Mouse (Mus musculus) kidney, adult 11 months (tissue): ENCODE measurements around the gene Kpna7.
A peak's percentile ranks its signal among the peaks of the same experiment; 100 is the strongest.
"Not testable (repeated sequence)": the region's sequence is repeated elsewhere in the genome, so short reads cannot be mapped to it uniquely, and the experiment has no call there.

ENCODE experiments used
- DNase-seq: peaks from one replicate; pipeline ENCODE4 v3.0.0; 2022

The Kpna7 gene

DNA sequence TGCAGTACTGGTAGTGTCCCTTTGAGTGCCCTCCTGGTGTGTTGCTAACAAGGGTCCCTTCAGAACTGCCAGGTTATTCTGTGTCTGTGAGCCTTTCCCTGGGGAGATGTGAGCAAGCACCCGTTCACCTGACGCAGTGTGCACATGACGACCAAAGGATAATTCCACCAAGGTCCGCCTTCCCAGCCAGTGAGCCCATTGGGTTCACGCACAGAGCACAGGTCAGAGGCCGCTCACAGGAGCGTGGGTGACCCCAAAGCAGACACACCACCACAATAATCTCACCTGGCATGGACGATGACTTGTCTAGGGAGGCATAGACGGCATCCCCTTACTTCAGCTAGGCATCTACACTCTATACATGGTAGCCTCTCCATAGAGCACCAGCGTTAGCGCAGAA is 17.6 kb upstream of the Kpna7 start:
- DNase-seq: not testable (repeated sequence)

DNA sequence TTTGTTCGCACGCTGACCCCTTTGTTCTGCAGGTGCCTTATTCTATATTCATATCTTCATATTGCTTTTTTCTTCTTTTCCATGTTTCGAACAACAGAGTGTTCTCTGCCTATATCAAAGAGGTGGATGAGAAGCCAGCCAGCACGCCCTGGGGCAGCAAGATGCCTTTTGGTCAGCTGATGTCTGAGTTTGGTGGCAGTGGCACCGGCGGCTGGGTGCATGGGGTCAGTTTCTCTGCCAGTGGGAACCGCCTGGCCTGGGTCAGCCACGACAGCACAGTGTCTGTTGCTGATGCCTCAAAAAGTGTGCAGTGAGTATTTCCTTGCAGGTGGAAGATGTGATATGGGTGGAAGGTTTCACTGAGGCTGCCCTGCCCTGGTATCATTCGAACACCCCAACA is 17.1 kb upstream of the Kpna7 start:
- DNase-seq: no peak

DNA sequence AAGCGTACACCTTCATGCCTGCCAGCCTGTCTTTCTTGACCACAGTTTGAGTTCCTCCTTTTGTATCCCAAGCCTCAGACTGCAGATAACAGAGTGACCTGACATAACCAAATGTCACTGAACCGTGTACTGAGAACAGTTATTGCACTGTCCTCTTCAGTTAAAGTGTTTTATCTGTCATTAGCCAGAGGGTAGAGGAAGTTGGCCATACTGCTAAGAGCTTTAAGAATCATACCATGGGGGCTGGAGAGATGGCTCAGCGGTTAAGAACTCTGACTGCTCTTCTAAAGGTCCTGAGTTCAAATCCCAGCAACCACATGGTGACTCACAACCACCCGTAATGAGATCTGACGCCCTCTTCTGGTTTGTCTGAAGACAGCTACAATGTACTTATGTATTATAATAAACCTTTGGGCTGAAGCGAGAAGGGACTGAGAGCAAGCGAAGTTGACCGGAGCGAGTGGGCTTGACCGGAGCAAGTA is 14.6 kb upstream of the Kpna7 start:
- DNase-seq: no peak

DNA sequence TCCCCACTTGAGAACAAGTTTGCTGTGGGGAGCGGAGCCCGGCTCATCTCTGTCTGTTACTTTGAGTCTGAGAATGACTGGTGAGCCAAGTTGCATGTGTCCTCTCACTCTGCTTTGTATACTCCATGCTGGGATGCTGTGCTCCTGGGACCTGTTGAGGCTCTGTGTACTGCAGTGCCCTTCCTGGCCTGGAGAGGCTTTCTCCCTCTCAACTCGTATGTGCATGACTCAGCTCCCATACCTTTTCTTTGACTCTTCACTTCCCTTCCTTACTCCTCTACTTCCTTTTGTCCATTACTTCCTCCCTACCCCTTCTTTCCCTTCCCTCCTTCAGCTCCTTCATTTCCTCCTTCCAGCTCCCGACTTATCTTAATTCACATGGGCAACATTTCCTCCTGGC is 12.4 kb upstream of the Kpna7 start:
- no peak for DNase-seq

DNA sequence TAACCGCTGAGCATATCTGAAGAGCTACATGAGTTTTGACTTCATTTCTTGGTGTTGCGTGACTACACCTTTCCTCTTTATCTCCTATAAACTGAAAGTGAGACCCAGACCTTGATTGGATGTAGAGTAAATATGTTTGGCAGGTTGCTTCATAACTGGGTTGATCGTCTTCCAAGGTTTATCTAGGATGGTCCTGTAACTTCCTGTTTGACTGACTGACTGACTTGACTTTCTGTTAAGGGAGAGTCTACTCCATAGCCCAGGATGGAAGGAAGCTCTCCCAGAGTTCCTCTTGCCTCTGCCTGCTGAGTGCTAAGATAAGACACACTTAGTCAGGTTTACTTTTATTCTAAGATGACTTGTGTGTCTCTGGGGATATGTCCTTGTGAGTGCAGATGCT is 6.0 kb upstream of the Kpna7 start:
- no peak for DNase-seq

DNA sequence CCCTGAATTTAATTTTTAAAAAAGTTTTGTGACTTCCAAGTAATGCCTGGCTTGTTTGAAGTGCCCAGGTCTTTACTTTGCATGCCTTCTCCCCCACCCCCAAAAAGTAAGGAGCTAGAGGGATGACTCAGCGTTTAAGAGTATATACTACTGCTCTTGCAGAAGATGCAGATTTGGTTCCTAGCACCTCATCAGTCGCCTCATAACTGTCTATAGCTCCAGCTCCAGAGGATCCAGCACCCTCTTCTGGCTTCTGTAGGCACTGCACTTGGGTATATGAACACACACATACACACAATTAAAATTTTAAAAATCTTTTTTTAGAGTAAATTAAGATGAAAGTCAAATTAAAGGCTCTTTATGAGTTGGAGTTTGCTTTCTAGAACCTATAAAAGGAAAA is 4.4 kb upstream of the Kpna7 start:
- DNase-seq: no peak

DNA sequence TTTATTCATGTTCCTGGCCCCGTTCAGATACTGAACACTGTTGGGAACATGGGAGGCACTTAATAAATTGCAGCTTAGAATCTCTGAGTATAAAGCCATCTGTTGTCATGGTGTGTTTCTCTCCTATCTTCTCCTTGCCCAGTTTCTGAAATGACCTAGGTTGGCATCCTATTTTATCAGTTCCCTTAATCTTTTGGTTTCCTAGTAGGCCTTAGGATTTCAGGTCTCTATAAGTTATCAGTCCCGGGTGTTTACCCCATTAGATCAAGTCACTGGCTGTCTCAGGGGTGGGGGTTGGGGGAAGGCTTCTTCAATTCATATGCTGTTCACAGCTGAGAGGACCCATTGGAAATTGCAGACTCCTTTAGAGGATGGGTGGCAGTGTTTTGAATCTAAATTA is 992 bp upstream of the Kpna7 start:
- DNase-seq: no peak

DNA sequence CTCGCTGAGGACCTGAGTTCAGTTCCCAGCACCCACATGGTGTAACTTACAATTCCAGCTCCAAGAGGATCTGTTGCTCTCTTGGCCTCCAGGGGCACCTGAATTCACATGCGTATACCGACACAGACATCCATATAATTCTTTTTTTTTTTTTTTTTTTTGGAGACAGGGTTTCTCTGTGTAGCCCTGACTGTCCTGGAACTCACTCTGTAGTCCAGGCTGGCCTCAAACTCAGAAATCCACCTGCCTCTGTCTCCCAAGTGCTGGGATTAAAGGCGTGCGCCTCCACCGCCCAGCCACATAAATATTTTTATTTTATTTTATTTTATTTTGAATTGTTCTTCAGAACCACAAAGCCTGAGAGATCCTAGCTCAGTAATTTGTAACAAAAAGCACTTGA is 629 bp downstream of the Kpna7 start:
- DNase-seq: not testable (repeated sequence)

DNA sequence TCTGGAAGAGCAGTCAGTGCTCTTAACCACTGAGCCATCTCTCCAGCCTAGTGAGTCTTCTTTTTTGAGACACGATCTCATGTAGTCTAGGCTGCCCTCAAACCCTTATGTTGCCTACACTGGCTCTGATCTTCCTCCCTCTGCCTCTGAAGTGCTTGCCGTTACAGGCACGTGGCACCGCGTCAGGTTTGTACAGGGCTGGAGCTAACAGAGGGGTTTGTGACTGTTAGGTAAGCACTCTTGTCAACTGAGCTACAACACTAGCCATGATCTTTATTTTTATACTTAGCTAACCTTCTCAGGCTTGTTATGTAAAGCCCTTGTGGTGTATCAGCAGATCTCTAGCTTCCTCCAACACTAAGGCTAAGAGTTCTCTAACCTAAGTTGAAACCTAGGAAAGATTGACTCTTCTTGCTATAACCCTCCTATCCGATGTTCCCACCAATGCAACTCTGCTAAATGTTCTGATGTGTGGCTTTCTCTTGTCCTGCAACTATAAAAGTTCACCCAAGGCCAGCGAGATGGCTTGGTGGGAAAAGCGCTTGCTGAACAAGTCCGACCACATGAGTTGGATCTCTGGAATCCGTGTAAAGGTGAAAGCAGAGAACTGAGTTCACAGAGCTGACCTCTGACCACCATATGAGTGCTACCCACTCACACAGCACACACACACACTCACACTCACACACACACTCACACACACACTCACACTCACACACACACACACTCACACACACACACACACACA is 1.8 kb downstream of the Kpna7 start:
- no peak for DNase-seq

DNA sequence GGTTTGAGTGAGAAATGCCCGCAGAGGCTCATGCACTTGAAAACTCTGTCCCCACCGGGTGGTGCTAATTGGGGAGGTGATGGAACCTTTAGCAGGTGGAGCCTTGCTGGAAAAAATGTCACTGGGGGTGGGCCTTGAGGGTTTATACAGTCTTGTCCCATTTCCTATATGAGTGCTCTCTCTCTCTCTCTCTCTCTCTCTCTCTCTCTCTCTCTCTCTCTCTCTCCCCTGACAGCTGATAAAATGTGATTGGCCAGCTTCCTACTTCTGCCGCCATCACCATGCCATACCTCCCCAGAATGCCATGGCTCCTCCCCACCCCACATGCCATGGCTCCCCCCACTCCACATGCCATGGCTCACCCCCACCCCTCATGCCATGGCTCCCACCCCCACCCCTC is 8.7 kb downstream of the Kpna7 start:
- DNase-seq: no peak

DNA sequence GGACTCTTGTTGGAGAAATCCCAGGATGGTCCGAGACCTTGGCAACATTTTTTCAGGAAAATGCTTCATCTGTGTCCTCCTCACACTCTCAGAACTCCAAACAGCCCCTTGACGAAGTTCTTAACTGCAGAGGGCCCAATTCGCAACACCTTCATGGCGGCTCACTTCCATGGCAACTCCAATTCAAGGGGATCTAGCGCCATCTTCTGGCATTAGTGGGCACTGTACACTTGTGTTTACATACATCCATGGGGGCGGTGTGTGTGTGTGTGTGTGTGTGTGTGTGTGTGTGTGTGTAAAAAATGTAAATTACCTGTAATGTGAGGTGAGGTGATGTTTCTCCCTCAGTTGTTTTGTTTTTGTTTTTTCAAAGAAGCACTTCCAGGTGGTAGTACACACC is 12.5 kb downstream of the Kpna7 start:
- DNase-seq: no peak

DNA sequence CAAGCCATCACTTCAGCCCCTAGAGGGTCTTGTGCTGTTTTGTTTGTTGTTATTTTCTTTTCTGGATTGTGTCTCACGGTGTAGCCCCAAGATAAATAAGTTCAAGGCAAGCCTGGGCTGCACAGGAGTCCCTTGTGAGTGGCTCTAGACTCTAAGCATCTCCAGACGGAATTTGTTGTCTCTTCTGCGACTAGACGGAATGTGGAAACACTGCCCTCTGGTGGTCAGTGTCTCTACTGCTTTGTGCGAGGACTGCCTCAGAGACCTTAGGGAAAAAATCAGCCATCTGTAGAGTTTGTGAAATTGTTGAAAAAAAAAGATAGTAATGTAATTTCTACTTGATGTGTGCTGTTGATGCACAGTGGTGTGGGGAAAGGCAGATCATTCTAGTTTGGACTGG is 14.1 kb downstream of the Kpna7 start:
- DNase-seq: peak; percentile 13

DNA sequence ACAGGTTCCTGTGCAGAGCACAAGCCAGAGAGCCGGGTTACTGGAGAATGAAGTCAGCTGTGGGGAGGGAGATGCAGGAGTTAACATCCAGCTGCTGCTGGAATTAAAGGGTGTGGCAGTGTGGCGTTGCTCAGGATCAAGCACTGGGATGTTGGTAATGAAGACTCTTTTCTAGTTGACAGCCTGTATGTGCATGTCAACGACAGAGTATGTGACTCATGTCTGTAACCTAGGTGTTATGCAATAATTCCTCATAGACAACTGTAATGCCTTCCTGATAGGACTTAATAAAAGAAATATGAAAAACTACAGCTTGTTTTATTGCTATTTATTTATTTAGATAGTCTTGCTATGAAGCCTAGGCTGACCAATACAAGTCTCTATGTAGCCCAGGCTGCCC is 15.0 kb downstream of the Kpna7 start:
- DNase-seq: no peak

DNA sequence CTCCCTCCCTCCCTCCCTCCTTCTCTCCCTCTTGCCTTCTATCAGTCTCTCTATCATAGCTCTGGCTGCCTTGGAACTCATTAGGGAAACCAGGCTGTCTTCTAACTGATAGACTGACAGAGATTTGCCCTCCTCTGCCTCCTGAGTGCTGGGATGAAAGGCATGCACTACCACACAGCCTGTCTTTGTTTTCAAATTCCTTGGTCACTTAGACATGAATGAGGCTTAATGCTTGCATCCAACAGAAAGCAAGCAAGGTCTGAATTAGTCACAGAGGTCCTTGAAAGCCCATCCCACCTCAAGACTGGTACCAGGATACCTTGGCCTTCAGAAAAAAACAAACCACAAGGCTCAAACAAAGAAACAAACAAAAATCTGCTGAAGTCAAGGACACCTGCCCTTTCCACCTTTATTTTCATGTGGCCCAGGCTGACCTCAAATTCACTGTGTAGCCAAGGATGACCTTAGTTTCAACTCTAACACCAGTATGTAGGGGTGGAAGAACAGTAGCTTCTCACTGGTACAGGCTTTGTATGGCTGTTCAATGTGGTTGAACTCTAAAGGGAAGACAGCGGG is 19.0 kb downstream of the Kpna7 start:
- DNase-seq: no peak

DNA sequence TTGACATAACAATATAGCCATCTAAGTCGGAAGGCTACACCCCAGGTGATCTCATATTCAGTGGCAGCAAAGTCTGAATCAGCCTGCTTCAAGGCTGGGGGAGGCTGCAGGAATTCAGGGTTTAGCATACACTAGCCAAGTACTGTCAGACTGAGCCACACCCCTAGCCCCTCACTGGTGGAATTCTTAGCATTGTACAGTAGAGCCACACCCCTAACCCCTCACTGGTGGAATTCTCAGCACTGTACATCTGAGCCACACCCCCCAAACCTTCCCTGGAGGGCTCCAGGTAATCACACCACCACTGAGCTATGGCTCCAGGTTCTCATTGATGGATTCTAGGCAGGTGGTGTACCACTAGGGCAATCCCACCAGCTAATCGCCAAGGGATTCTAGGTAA is 24.3 kb downstream of the Kpna7 start:
- DNase-seq: no peak

DNA sequence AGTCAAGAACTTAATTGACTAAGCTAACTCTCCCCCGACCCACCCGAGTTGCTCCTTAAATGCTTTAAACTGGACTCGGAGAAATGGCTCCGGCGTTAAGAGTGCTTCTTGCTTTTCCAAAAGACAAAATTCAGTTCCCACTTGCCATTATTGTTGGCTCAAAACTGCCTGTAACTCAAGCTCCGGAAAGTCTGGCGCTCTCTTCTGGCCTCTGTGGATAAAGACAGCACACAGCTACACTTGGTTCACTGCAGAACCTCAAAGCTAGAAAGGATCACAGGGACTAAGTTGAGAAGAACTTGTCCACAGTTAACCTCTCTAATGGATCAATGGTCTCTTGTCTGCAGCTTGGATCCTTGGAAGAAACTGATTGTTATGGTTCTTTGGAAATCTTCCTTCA is 25.1 kb downstream of the Kpna7 start:
- no peak for DNase-seq

DNA sequence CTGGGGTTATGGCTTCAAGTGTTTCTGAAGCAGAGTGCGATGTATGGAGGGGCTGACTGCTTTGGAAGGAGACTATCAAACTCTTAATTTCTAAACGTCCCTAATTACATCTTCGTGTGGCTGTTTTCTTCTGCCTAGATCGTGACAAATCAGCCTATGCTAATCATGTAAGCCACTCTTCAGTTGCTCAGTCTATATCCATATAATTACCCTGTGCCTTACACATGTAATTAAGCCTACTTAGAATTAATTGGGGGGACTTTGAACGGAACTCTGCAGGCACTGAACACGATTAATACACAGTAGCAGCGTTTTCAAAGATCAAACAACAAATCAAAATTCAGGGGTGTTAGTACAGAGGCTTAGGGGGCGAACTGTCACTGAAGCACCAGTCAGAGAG is 25.9 kb downstream of the Kpna7 start:
- DNase-seq: no peak

DNA sequence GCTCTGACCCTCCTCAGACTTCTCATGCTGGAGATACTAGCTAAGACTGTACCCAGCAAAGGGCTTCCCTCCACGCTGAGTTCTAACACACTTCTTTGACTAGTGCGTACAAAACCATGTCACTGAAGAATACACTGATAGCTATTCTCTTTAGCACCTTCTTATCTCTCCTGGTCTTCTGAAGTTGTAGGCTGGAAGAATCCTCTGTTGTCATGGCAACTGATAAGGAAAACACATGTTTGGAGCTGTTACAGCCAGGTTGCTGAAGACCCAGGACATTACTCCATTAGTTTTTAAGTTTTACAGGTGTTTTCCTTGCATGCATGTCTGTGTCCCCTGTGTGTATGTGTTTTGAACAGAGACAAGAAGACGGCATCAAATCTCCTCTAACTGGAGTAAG is 29.6 kb downstream of the Kpna7 start:
- not testable (repeated sequence) for DNase-seq

DNA sequence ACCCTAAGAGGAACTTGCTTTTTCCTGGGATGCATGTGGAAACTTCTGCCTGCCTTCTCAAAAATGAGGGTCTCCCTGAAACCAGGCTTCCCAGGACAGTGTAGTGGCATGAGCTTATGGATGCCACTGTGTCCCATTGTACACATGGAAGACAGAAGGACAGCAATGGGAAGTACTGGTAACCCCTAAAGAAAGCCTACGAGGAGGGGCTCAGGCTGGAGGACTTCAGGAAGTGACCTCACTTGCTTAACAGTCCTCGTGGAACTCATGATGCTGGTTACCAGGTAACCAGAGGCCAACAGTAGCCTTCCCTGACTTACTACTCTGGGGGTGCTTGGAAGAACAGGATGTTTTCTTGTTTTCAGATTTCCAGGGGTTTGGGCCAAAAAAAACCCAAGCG is 41.1 kb downstream of the Kpna7 start, which contains the start of gene 1700018F24Rik:
Gene 1700018F24Rik (plus strand): TSS at position 301 of the 400 bp plus-strand sequence.
- not testable (repeated sequence) for DNase-seq

DNA sequence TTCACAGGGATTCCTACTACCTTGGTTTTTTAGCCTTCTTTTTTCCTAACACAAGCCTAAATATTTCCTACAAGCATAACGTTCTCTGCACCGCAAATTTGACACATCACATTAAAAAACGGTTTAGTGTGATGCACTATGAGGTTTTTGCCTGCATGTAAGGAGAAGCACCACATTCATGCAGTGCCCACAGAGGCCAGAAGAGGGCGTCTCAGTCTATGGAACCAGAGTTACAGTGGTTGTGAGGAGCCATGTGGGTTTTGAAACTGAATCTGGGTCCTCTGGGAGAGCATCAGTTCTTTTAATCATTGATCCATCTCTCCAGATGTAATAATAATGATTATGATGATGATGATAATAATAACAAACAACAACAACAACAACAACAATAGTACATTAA is 42.2 kb downstream of the Kpna7 start:
- no peak for DNase-seq

DNA sequence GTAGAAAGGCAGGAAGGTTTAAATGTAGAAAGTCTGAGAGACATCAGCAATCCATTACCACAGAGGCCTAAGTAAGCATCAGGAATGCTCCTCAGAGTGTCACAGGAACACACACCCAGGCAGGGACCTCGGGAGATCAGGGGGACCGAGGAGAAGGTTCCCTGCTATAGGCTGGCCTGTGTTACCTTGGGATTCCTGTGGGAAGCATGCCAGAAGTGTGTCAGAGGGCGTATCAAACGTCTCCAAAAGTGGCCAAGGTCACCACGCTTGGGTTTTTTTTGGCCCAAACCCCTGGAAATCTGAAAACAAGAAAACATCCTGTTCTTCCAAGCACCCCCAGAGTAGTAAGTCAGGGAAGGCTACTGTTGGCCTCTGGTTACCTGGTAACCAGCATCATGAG is 51.4 kb downstream of the Kpna7 start, which contains the start of gene Gm4871:
Gene Gm4871 (minus strand): TSS at position 364 of the 400 bp plus-strand sequence.
- DNase-seq: not testable (repeated sequence)

DNA sequence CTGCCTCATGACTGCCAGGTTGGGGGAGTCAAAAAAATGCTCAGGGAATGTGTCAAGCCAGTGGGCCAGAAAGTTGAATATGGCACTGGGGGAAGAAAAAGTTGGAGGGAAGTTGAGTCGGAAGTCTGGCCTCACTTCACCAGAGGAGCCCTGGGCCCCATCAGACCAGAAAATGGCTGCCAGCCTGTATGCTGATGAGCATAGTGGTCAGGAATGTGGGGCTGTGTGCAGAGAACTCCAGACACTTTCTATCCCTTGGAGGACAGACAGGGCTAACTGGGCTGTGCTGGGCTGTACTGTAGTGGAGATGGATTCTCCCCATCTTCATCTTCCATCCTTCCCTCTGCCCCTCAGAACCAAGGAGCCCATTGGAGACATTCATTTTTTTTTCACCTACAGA is 53.4 kb downstream of the Kpna7 start:
- DNase-seq: not testable (repeated sequence)

DNA sequence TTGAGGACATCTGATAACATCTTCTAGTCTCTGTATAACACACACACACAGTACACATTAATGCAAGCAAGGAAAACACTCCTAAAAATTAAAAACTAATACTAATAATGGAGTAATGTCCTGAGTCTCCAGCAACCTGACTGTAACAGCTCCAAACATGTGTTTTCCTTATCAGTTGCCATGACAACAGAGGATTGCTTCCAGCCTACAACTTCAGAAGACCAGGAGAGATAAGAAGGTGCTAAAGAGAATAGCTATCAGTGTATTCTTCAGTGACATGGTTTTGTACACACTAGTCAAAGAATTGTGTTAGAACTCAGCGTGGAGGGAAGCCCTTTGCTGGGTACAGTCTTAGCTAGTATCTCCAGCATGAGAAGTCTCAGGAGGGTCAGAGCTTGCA is 63.1 kb downstream of the Kpna7 start:
- DNase-seq: not testable (repeated sequence)

DNA sequence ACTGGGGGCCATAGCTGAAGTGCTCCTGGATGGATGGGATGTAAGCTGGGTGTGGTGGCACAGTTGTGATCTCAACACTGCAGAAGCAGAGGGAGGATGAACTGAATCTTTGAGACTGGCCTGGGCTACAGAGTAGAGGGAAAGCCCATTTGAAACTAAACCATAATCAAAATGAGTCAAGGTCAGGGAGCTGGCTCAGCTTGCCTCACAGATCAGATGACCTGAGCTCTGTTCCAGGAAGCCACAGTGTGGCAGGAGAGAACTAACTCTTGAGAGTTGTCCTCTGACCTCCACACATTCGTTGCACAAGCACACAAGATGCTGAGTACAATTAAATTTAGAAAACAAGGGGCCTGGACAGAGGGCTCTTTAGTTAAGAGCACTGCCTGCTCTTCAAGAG is 63.6 kb downstream of the Kpna7 start:
- not testable (repeated sequence) for DNase-seq

DNA sequence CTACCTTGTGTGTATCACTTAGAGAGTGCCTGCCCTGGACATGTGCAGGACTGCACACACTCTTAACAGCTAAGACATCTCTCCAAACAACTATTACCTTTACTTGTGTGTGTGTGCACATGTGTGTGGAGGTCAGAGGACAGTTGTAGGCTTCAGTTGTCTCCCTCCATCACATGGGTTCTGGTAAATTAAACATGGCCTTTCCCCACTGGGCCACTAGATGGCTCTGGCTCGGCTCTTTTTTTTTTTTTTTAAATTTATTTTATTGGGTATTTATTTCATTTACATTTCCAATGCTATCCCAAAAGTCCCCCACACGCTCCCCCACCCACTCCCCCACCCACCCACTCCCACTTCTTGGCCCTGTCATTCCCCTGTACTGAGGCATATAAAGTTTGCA is 67.1 kb downstream of the Kpna7 start:
- DNase-seq: not testable (repeated sequence)
